Mouse (Mus musculus) limb, embryonic 14.5 days (tissue): ENCODE results near the gene Atg2a. TPM values are rescaled to one million over a fixed set of nuclear protein-coding genes. Genes with fewer than 3 reads are reported as not detected.

Source experiments
- ATAC-seq: fragments of 200-750 bp; cut with Nextera tagmentation; 2 replicates; pipeline ENCODE4 v1.8.0; 2017; ENCODE audit warnings: low read depth, moderate number of reproducible peaks, moderate TSS enrichment; ENCODE audit not compliant: low FRiP score
- DNase-seq: peaks from one replicate; pipeline ENCODE4 v3.0.0-alpha.2; 2015; ENCODE audit warnings: low spot score
- H3K27ac ChIP-seq: fragments of 300-500 bp; sonication (generic); replicated peaks from 2 replicates; pipeline ENCODE4 v1.5.1; 2014; ENCODE audit warnings: low read depth, mild to moderate bottlenecking, low read length, moderate library complexity, mixed read lengths
- H3K27me3 ChIP-seq: fragments of 300-500 bp; sonication (generic); 2 replicates; pipeline ENCODE4 v1.6.1; 2014; ENCODE audit warnings: low read length, mixed read lengths; ENCODE audit not compliant: control insufficient read depth, insufficient read depth
- H3K36me3 ChIP-seq: fragments of 300-500 bp; sonication (generic); 2 replicates; pipeline ENCODE4 v1.6.1; 2014; ENCODE audit warnings: mild to moderate bottlenecking, low read length, moderate library complexity, mixed read lengths; ENCODE audit not compliant: control insufficient read depth, insufficient read depth
- H3K4me1 ChIP-seq: fragments of 300-500 bp; sonication (generic); 2 replicates; pipeline ENCODE4 v1.6.1; 2014; ENCODE audit warnings: antibody characterized with exemption, low read length, mixed read lengths; ENCODE audit not compliant: control insufficient read depth, insufficient read depth
- H3K4me2 ChIP-seq: fragments of 300-500 bp; sonication (generic); replicated peaks from 2 replicates; pipeline ENCODE4 v1.6.1; 2014; ENCODE audit warnings: low read depth, mild to moderate bottlenecking, low read length, moderate library complexity; ENCODE audit not compliant: severe bottlenecking
- H3K4me3 ChIP-seq: fragments of 300-500 bp; sonication (generic); replicated peaks from 2 replicates; pipeline ENCODE4 v1.5.1; 2014; ENCODE audit warnings: low read length
- H3K9ac ChIP-seq: fragments of 300-500 bp; sonication (generic); 2 replicates; pipeline ENCODE4 v1.6.1; 2014; ENCODE audit warnings: mild to moderate bottlenecking, low read depth, low read length, moderate library complexity; ENCODE audit not compliant: severe bottlenecking
- H3K9me3 ChIP-seq: fragments of 300-500 bp; sonication (generic); 2 replicates; pipeline ENCODE4 v1.6.1; 2016; ENCODE audit warnings: low read length; ENCODE audit not compliant: control insufficient read depth
- POLR2A ChIP-seq: fragments of 200-500 bp; IDR thresholded peaks from 2 replicates; pipeline ENCODE4 v1.8.0; 2012; ENCODE audit warnings: inconsistent platforms, mild to moderate bottlenecking, moderate library complexity, borderline replicate concordance; ENCODE audit not compliant: insufficient read depth, insufficient read length; ENCODE audit errors: extremely low read depth
- WGBS: fragments of 180-500 bp; shearing (Covaris S2); extraction: QIAGEN DNeasy Blood & Tissue Kit; methylation state at CpG from one replicate; pipeline ENCODE4 v1.1.7; 2014; 5-methylcytosine and 5-hydroxymethylcytosine counted together
- polyA plus RNA-seq, 2 experiments: library from polyadenylated mRNA; depleted of rRNA in 1 of 2; stranded (reverse) in 1 of 2; unstranded in 1 of 2; fragments of >200 nt; fragmentation: Nextera tagmentation in 1 of 2; extraction: Ambion mirVana in 1 of 2; gene quantifications; 2 replicates each; pipeline versions ENCODE4 v1.2.1 to v1.2.3; 2012 to 2014

Atg2a gene
- polyA plus RNA-seq, 2 experiments: 10.6 to 18.3 TPM

DNA sequence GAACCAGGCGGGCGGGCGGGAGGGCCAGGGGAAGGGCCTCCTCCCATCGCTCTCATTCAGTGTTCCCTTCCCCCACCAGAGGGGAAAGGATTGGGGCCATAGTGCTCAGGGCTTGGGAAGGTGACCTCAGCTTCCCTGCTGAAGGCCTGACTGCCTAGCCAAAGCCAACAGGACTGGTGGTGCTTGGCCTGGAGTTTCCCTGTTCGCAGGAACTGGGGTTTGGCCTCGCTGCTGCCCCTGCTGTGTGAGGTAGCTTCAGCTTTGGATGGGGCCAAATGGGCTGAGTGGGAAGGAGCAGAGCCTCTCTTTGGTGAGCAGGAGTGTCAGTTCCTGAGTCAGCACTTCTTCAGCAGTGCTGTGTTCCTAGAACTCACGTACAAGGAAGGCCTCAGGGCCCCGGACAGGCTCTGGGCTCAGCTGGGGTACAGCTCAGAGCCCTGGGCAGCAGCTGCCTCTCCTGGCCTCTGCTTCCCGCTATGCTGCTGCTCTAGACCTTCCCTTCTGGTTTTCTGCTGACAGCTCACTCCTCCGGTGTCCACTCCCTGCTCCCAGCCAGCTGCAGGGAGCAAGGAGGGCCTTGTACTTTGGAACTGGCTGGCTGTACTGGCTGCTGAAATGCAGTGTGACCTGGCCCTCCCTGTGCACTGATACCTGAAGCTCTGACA lies 49.8 kb downstream of the Atg2a start:
- WGBS: 72% methylated on average over 10 of the region's 10 CpGs
- H3K4me2 ChIP-seq: no peak overlapping the region
- TF ChIP-seq POLR2A: no peak

GRCm38 (mm10) chr19:6292262-6292661 lies 50.8 kb downstream of the Atg2a start:
- DNase-seq (no peak), ATAC-seq (no peak)
- no peak overlapping the region for H3K27ac ChIP-seq
- H3K9me3 ChIP-seq: no peaks in the 10 kb centered on the region
- no peak overlapping the region for H3K4me2 ChIP-seq
- H3K4me1 ChIP-seq: no peaks in the 10 kb centered on the region
- no peak for TF ChIP-seq POLR2A
- H3K36me3 ChIP-seq: peaks cover 80% of the 10 kb centered on the region
- H3K27me3 ChIP-seq: no peaks in the 10 kb centered on the region
- no peak overlapping the region for H3K4me3 ChIP-seq
- H3K9ac ChIP-seq: no peak overlapping the region
- WGBS: 87% methylated on average over 5 of the region's 5 CpGs

More for the DNA sequence above, 49.8 kb downstream of the Atg2a start:
- no peaks in the 10 kb centered on the region for H3K9me3 ChIP-seq
- DNase-seq: no peak
- no peaks in the 10 kb centered on the region for H3K4me1 ChIP-seq
- ATAC-seq: no peak
- no peak overlapping the region for H3K27ac ChIP-seq
- H3K9ac ChIP-seq: no peak overlapping the region
- peaks cover 80% of the 10 kb centered on the region for H3K36me3 ChIP-seq
- H3K27me3 ChIP-seq: no peaks in the 10 kb centered on the region
- no peak overlapping the region for H3K4me3 ChIP-seq

GRCm38 (mm10) chr19:6294301-6294700 lies 52.8 kb downstream of the Atg2a start:
- WGBS: 96% methylated on average over 17 of the region's 17 CpGs
- no peak overlapping the region for H3K4me3 ChIP-seq

DNA sequence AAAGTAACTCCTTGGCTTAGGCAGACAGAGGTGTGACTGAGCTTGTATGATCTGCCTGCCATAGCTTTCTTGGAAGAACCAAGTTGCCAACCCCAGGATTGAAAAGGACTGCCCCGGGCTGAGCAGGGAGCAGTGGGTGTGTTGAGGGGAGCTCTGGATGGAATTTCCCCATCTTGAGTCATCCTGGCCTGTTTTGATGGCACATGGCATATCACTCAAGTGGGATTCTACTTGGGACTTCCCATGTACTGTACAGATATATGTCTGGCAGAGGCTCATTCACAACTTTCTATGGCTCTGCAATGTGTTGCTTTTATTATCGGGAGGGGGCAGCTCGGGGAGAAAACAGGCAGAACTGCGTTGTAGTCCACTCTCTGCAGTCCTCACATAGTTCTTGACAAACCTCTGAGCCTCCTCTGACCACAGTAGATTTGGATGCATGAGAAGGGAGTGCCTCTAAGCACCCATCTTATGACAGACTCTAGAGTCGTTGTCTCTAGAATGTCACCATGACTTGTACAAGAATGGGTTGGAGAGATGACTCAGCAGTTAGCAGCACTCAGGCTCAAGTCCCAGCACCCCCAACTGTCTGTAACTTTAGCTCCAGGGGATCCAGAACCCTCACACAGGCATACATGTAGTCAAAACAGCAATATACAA lies 55.2 kb downstream of the Atg2a start:
- H3K4me1 ChIP-seq: no peaks in the 10 kb centered on the region
- H3K36me3 ChIP-seq: peaks cover 88% of the 10 kb centered on the region
- no peak for TF ChIP-seq POLR2A
- H3K9ac ChIP-seq: no peak overlapping the region
- ATAC-seq: no peak
- DNase-seq: no peak
- H3K27me3 ChIP-seq: no peaks in the 10 kb centered on the region
- H3K4me2 ChIP-seq: no peak overlapping the region
- no peak overlapping the region for H3K27ac ChIP-seq
- no peak overlapping the region for H3K4me3 ChIP-seq
- H3K9me3 ChIP-seq: no peaks in the 10 kb centered on the region
- 83% methylated on average over 5 of the region's 5 CpGs for WGBS

More at GRCm38 (mm10) chr19:6294301-6294700, 52.8 kb downstream of the Atg2a start:
- no peak overlapping the region for H3K4me2 ChIP-seq
- H3K27me3 ChIP-seq: no peaks in the 10 kb centered on the region
- no peak overlapping the region for H3K9ac ChIP-seq
- no peak overlapping the region for H3K27ac ChIP-seq
- DNase-seq (no peak), ATAC-seq (no peak)
- no peak for TF ChIP-seq POLR2A
- peaks cover 92% of the 10 kb centered on the region for H3K36me3 ChIP-seq
- H3K4me1 ChIP-seq: no peaks in the 10 kb centered on the region
- H3K9me3 ChIP-seq: no peaks in the 10 kb centered on the region

DNA sequence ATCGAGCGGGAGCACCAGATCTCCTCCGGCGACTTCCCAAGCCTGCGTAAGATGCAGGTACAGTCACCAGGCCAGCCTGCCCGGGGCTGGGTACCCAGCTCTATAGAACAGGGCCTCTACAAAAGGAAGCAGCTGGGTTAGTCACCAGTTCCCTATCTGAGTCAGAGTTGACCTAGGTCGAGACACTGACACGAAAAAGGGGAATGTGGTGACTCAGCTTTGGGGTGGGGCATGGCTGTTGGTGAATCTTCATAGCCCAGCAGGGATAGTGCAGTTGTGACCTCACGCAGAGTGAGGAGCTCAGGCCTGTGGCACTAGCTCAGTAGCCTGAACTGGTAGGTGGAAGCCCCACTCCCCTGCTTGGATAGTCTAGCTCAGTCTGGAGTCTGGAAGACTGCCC lies 56.2 kb downstream of the Atg2a start:
- no peak overlapping the region for H3K4me3 ChIP-seq
- WGBS: 91% methylated on average over 9 of the region's 9 CpGs
- ATAC-seq: no peak
- DNase-seq: no peak
- no peak overlapping the region for H3K9ac ChIP-seq
- H3K9me3 ChIP-seq: no peaks in the 10 kb centered on the region
- no peak overlapping the region for H3K27ac ChIP-seq
- peaks cover 78% of the 10 kb centered on the region for H3K36me3 ChIP-seq
- H3K4me1 ChIP-seq: peaks cover 7% of the 10 kb centered on the region; the same call in 1 of the 2 replicates
- TF ChIP-seq POLR2A: no peak
- H3K4me2 ChIP-seq: no peak overlapping the region
- no peaks in the 10 kb centered on the region for H3K27me3 ChIP-seq
